Mouse (Mus musculus): Measurements from ENCODE around the gene Anxa1. TPM values are rescaled to one million over a fixed set of nuclear protein-coding genes. Genes with fewer than 3 reads are reported as not detected.

Anxa1 gene
- polyA plus RNA-seq, 2 experiments, result 9.1 to 43.8 TPM

DNA sequence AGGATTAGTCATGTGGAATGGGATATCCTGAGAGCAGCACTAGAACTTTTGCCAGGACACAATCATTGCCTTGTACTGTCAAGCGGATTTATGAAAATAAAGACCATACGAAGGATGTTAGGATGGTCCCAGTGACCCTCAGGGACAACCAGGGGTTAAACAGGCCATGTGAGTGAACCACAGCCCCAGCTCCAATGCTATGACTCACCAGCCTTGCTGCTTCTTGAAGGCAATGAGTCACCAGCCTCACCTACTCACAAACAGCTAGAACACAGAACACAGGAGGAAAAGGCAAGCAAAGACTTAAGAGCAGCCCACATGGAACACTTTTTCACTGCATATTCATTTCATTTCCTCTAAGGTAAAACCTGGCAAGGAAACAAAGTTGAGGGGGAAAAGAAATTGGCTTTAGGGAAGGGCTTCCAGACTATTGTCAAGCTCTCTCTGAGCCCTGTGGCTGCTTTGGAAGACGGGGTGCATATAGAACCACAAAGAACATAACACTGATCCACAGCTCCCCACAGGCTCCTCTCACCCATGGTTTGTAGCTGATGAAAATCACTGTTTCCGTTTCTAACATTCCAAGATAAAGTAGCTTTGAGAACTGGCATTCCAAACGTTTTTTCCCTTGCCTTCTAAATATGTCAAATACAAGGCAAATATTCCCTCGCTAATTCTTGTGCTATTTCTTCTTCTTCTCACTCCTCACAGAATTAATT lies 3.0 kb upstream of the Anxa1 start:
- no peaks in the 10 kb centered on the region for H3K36me3 ChIP-seq (replicated peaks; ENCODE audit: control insufficient read depth, insufficient read depth, low read depth)
- no peak overlapping the region for H3K27ac ChIP-seq
- peak in 1 of 3 experiments; percentile 10 for DNase-seq (ENCODE audit: low read depth in 3 of 3, low spot score in 3 of 3)
- no peak for TF ChIP-seq EP300 (IDR thresholded peaks at IDR 0.05; ENCODE audit: low read depth)
- TF ChIP-seq CTCF (IDR thresholded peaks at IDR 0.05; ENCODE audit: low read depth), result no peak
- H3K27me3 ChIP-seq (ENCODE audit: control insufficient read depth, insufficient read depth, low read length), result no peaks in the 10 kb centered on the region
- H3K4me2 ChIP-seq (ENCODE audit: low read depth), result no peak overlapping the region
- no peaks in the 10 kb centered on the region for H3K9me3 ChIP-seq (ENCODE audit: control insufficient read depth, low read length)
- no peaks in the 10 kb centered on the region for H3K4me1 ChIP-seq (replicated peaks; ENCODE audit: control insufficient read depth in 2 of 2, insufficient read depth in 2 of 2, low read length in 1 of 2)
- 56% methylated on average over 6 of the region's 6 CpGs for WGBS (ENCODE audit: insufficient replicate concordance)
- H3K4me3 ChIP-seq (ENCODE audit: insufficient read depth in 1 of 2, low read depth in 2 of 2, low read length in 2 of 2), result no peak overlapping the region
- no peak for ATAC-seq (ENCODE audit: insufficient read depth)
- no peak overlapping the region for H3K9ac ChIP-seq (replicated peaks)

- WGBS (ENCODE audit: insufficient replicate concordance), result 46% methylated on average over 7 of the region's 7 CpGs
- H3K9me3 ChIP-seq (ENCODE audit: control insufficient read depth, low read length), result no peaks in the 10 kb centered on the region
- H3K27me3 ChIP-seq (ENCODE audit: control insufficient read depth, insufficient read depth, low read length), result no peaks in the 10 kb centered on the region
- DNase-seq (ENCODE audit: low read depth in 3 of 3, low spot score in 3 of 3), result no peak
- no peak overlapping the region for H3K27ac ChIP-seq
- no peak for ATAC-seq (ENCODE audit: insufficient read depth)
- no peak for TF ChIP-seq CTCF (IDR thresholded peaks at IDR 0.05; ENCODE audit: low read depth)
- TF ChIP-seq EP300 (IDR thresholded peaks at IDR 0.05; ENCODE audit: low read depth), result no peak
- H3K4me3 ChIP-seq (ENCODE audit: insufficient read depth in 1 of 2, low read depth in 2 of 2, low read length in 2 of 2), result peak overlapping the region in 1 of 2 experiments; percentile 12; a peak in 1 of 4 replicates
- H3K4me1 ChIP-seq (replicated peaks; ENCODE audit: control insufficient read depth in 2 of 2, insufficient read depth in 2 of 2, low read length in 1 of 2), result no peaks in the 10 kb centered on the region
- H3K4me2 ChIP-seq (ENCODE audit: low read depth), result no peak overlapping the region
- no peak overlapping the region for H3K9ac ChIP-seq (replicated peaks)
- no peaks in the 10 kb centered on the region for H3K36me3 ChIP-seq (replicated peaks; ENCODE audit: control insufficient read depth, insufficient read depth, low read depth)
Observed at GRCm38 (mm10) chr19:20389723-20390122, 1.0 kb downstream of the Anxa1 start.

DNA sequence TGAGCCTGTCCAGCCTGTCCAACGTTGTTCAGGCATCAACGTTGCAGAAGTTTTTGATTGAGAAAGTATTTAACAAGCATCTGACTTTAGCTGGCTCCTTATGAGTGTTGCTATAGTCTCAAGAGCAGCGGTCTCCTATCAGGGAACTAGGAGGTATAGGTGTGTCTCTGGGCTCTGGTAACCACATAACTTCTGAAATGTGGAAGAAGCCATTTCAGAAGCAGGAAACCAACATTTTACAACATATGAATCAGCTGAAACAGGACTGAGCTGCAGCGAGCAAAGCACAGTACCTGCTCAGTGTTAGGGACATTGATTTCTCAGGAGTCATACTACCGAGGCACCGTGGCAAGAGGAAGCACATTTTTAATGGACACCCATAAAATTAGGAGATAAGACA lies 1.5 kb downstream of the Anxa1 start:
- H3K36me3 ChIP-seq (replicated peaks; ENCODE audit: control insufficient read depth, insufficient read depth, low read depth), result no peaks in the 10 kb centered on the region
- H3K9ac ChIP-seq (replicated peaks), result no peak overlapping the region
- 28% methylated on average over 6 of the region's 6 CpGs for WGBS (ENCODE audit: insufficient replicate concordance)
- H3K4me3 ChIP-seq (ENCODE audit: insufficient read depth in 1 of 2, low read depth in 2 of 2, low read length in 2 of 2), result no peak overlapping the region; a peak in 1 of 4 replicates
- no peaks in the 10 kb centered on the region for H3K4me1 ChIP-seq (replicated peaks; ENCODE audit: control insufficient read depth in 2 of 2, insufficient read depth in 2 of 2, low read length in 1 of 2)
- H3K9me3 ChIP-seq (ENCODE audit: control insufficient read depth, low read length), result no peaks in the 10 kb centered on the region
- no peak overlapping the region for H3K4me2 ChIP-seq (ENCODE audit: low read depth)
- no peaks in the 10 kb centered on the region for H3K27me3 ChIP-seq (ENCODE audit: control insufficient read depth, insufficient read depth, low read length)
- DNase-seq (ENCODE audit: low read depth in 3 of 3, low spot score in 3 of 3), result no peak
- no peak overlapping the region for H3K27ac ChIP-seq
- ATAC-seq (ENCODE audit: insufficient read depth), result no peak
- TF ChIP-seq CTCF (IDR thresholded peaks at IDR 0.05; ENCODE audit: low read depth) (no peak), EP300 (IDR thresholded peaks at IDR 0.05; ENCODE audit: low read depth) (no peak)

GRCm38 (mm10) chr19:20388276-20388675 lies 2.5 kb downstream of the Anxa1 start:
- H3K9me3 ChIP-seq (ENCODE audit: control insufficient read depth, low read length), result no peaks in the 10 kb centered on the region
- DNase-seq (ENCODE audit: low read depth in 3 of 3, low spot score in 3 of 3) (no peak), ATAC-seq (ENCODE audit: insufficient read depth) (no peak)
- H3K4me2 ChIP-seq (ENCODE audit: low read depth), result no peak overlapping the region
- H3K9ac ChIP-seq (replicated peaks), result no peak overlapping the region
- TF ChIP-seq CTCF (IDR thresholded peaks at IDR 0.05; ENCODE audit: low read depth) (no peak), EP300 (IDR thresholded peaks at IDR 0.05; ENCODE audit: low read depth) (no peak)
- no peak overlapping the region for H3K27ac ChIP-seq
- no peaks in the 10 kb centered on the region for H3K36me3 ChIP-seq (replicated peaks; ENCODE audit: control insufficient read depth, insufficient read depth, low read depth)
- no peak overlapping the region for H3K4me3 ChIP-seq (ENCODE audit: insufficient read depth in 1 of 2, low read depth in 2 of 2, low read length in 2 of 2)
- H3K4me1 ChIP-seq (replicated peaks; ENCODE audit: control insufficient read depth in 2 of 2, insufficient read depth in 2 of 2, low read length in 1 of 2), result no peaks in the 10 kb centered on the region
- H3K27me3 ChIP-seq (ENCODE audit: control insufficient read depth, insufficient read depth, low read length), result no peaks in the 10 kb centered on the region
- 65% methylated on average over 6 of the region's 6 CpGs for WGBS (ENCODE audit: insufficient replicate concordance)

DNA sequence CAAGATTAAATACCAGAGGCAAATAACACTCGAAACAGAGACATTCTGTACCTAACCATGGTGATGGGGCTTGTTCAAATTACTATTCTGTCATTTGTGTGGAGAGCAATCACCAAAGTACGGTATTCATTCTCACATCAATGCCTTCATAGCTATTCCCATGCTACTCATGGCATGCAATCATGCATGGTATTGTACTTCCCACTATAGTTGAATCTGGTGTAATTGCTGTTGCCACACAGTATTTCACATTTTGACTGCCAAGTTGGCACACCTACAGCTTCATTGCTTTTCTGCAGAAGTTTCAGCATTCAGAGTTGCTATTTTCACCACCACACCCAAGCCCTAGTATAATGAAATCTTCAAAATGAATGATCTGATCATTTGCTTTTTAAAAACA lies 4.4 kb downstream of the Anxa1 start:
- H3K4me1 ChIP-seq (replicated peaks; ENCODE audit: control insufficient read depth in 2 of 2, insufficient read depth in 2 of 2, low read length in 1 of 2), result no peaks in the 10 kb centered on the region
- H3K36me3 ChIP-seq (replicated peaks; ENCODE audit: control insufficient read depth, insufficient read depth, low read depth), result no peaks in the 10 kb centered on the region
- no peak overlapping the region for H3K9ac ChIP-seq (replicated peaks)
- ATAC-seq (ENCODE audit: insufficient read depth) (no peak), DNase-seq (ENCODE audit: low read depth in 3 of 3, low spot score in 3 of 3) (no peak)
- no peak overlapping the region for H3K4me2 ChIP-seq (ENCODE audit: low read depth)
- no peaks in the 10 kb centered on the region for H3K27me3 ChIP-seq (ENCODE audit: control insufficient read depth, insufficient read depth, low read length)
- H3K27ac ChIP-seq, result no peak overlapping the region
- no peaks in the 10 kb centered on the region for H3K9me3 ChIP-seq (ENCODE audit: control insufficient read depth, low read length)
- no peak overlapping the region for H3K4me3 ChIP-seq (ENCODE audit: insufficient read depth in 1 of 2, low read depth in 2 of 2, low read length in 2 of 2)
- 65% methylated on average over 2 of the region's 2 CpGs for WGBS (ENCODE audit: insufficient replicate concordance)
- TF ChIP-seq EP300 (IDR thresholded peaks at IDR 0.05; ENCODE audit: low read depth) (no peak), CTCF (IDR thresholded peaks at IDR 0.05; ENCODE audit: low read depth) (no peak)
